Comparison of ENCODE assay signal across 14 mouse cellular contexts in the genomic region with DNA sequence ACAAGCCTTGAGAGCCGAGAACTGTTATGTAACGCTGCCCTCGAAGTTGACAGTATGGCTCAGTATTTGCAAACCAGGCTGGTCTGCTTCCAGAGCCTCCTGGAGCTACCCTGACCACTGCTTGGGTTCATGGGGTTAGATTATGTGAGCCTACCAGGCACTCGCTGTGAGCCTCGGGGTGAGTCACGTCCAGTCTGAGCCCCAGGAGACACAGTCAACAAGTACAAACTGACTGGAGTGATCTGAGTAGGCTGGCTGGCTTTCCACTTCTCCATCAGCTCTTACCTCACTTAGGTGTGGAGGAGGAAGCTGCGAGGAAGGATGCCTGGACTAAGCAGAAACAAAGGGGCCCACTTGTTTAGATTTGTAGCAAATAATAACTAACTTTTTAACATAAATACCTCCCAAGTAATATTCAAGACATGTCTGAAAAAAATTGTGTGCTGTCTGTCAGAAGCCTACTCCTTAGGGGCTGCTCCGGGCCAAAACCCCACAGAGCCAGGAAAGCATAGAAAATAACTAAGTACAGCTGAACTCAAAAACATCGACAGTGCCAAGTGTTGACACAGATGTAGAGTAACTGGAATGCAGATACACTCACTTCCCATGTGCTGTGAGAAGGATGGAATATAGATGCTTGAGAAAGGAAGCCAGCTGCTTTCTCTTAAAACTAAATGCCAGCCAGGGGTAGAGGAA.
DNase-seq lines count a peak whose midpoint lies in the region; ATAC-seq and TF ChIP-seq lines count a peak whose summit lies in the region.
"Had no signal": no experiment of that assay in that cellular context is flagged by ENCODE, and none has a peak within 500 bp of the region (broad histone marks: within the 10 kb centered on the region; RNA-seq: fewer than 3 reads in every experiment).

No protein-coding gene starts in this region.

- H3K27me3 ChIP-seq in C2C12 (ENCODE audit: control insufficient read depth, insufficient read depth, insufficient read length): no peaks in the 10 kb centered on the region
- no peaks in the 10 kb centered on the region for H3K27me3 ChIP-seq in limb, embryonic 13.5 days
- H3K27me3 ChIP-seq in hindbrain, embryonic 13.5 days: 0 out of 2 replicates have a peak, but pooled peaks cover 3% of the 10 kb centered on the region
- H3K27me3 ChIP-seq: CH12.LX had no signal

- H3K79me2 ChIP-seq in C2C12 (ENCODE audit: control insufficient read depth, insufficient read depth): no peaks in the 10 kb centered on the region

- H3K27ac ChIP-seq in gastrocnemius, adult 2 months: peak overlapping the region; percentile 79
- H3K27ac ChIP-seq in limb, embryonic 13.5 days: 0 out of 2 replicates have a peak overlapping the region, but pooled peaks have one; percentile 10
- no peak overlapping the region for H3K27ac ChIP-seq in hindbrain, embryonic 13.5 days
- H3K27ac ChIP-seq: layer of hippocampus, adult 2 months; liver, embryonic 14.5 days had no signal

- no peak overlapping the region for H3ac ChIP-seq in C2C12 (ENCODE audit: control insufficient read depth, insufficient read length, low read depth)

- no peaks in the 10 kb centered on the region for H3K9me3 ChIP-seq in limb, embryonic 13.5 days
- no peaks in the 10 kb centered on the region for H3K9me3 ChIP-seq in hindbrain, embryonic 13.5 days

- WGBS in limb, embryonic 13.5 days: 68% methylated on average over 9 of the region's 9 CpGs
- WGBS in hindbrain, embryonic 13.5 days: 77% methylated on average over 9 of the region's 9 CpGs

- H3K79me3 ChIP-seq in C2C12 (ENCODE audit: low read depth): no peaks in the 10 kb centered on the region

- H3K4me3 ChIP-seq in C2C12 (ENCODE audit: insufficient read depth, poor library complexity, severe bottlenecking): no peak overlapping the region
- H3K4me3 ChIP-seq in gastrocnemius, adult 2 months: no peak overlapping the region
- no peak overlapping the region for H3K4me3 ChIP-seq in limb, embryonic 13.5 days
- no peak overlapping the region for H3K4me3 ChIP-seq in hindbrain, embryonic 13.5 days
- H3K4me3 ChIP-seq: layer of hippocampus, adult 2 months had no signal

- peak; percentile 68 for DNase-seq in gastrocnemius, adult 18-20 months (ENCODE audit: low spot score)
- DNase-seq in gastrocnemius, postnatal 10 days: no peak
- DNase-seq in gastrocnemius, adult 2 months: peak; percentile 69
- DNase-seq in kidney, postnatal 10 days: no peak
- no peak for DNase-seq in urinary bladder, adult 18-20 months (ENCODE audit: low spot score in 2 of 2)
- DNase-seq: cerebellum, postnatal 25 days; forebrain, postnatal 0 days had no signal

- H3K4me2 ChIP-seq in limb, embryonic 13.5 days (replicated peaks): no peak overlapping the region
- H3K4me2 ChIP-seq in hindbrain, embryonic 13.5 days: no peak overlapping the region

- intact Hi-C loops in gastrocnemius, adult 2 months (cut with DNase I): loop anchor here (5.0 to 10.0 kb wide), 3 partner anchors 83 to 315 kb away; no protein-coding TSS in a partner anchor

- H3K9ac ChIP-seq in limb, embryonic 13.5 days: no peak overlapping the region
- H3K9ac ChIP-seq in hindbrain, embryonic 13.5 days: no peak overlapping the region
- H3K9ac ChIP-seq: forebrain, postnatal 0 days; liver, embryonic 14.5 days had no signal

- TF ChIP-seq CTCF in C2C12 (IDR thresholded peaks at IDR 0.05; ENCODE audit: control insufficient read depth, insufficient read depth, insufficient read length): no peak
- TF ChIP-seq CTCF in gastrocnemius, adult 2 months (IDR thresholded peaks at IDR 0.05): no peak

- H3K4me1 ChIP-seq in limb, embryonic 13.5 days: peaks cover 46% of the 10 kb centered on the region
- H3K4me1 ChIP-seq in hindbrain, embryonic 13.5 days (replicated peaks): peaks cover 11% of the 10 kb centered on the region

- no peaks in the 10 kb centered on the region for H3K36me3 ChIP-seq in C2C12 (ENCODE audit: control insufficient read depth, insufficient read depth)
- no peaks in the 10 kb centered on the region for H3K36me3 ChIP-seq in limb, embryonic 13.5 days
- H3K36me3 ChIP-seq in hindbrain, embryonic 13.5 days: no peaks in the 10 kb centered on the region

- ATAC-seq in limb, embryonic 13.5 days (ENCODE audit: low FRiP score, low read depth): no peak
- ATAC-seq in hindbrain, embryonic 13.5 days (ENCODE audit: low FRiP score): no peak
- ATAC-seq: activated CD4-positive, CD25-positive, alpha-beta regulatory T cell, adult 4 months; forebrain, postnatal 0 days had no signal

TF ChIP-seq in C2C12, 6 proteins besides CTCF, POLR2A, EP300 and RAD21:
- TF ChIP-seq CEBPB (IDR thresholded peaks at IDR 0.05; ENCODE audit: low read depth): no peak
- TF ChIP-seq MAX (IDR thresholded peaks at IDR 0.05): peak; percentile 51
- TF ChIP-seq FOSL1 (IDR thresholded peaks at IDR 0.05; ENCODE audit: insufficient read depth, low read length, poor library complexity, severe bottlenecking): peak; percentile 19

Comparison
In these comparisons a context has a peak if more than half of its experiments do, and no peak if none do; other contexts are left out.
1. DNase-seq: peak in gastrocnemius, adult 18-20 months (single experiment) and gastrocnemius, adult 2 months (single experiment); none in gastrocnemius, postnatal 10 days (single experiment), kidney, postnatal 10 days (single experiment) and urinary bladder, adult 18-20 months (0 of 2).